Comparison of ENCODE assay signal across 9 mouse cellular contexts in the genomic region with DNA sequence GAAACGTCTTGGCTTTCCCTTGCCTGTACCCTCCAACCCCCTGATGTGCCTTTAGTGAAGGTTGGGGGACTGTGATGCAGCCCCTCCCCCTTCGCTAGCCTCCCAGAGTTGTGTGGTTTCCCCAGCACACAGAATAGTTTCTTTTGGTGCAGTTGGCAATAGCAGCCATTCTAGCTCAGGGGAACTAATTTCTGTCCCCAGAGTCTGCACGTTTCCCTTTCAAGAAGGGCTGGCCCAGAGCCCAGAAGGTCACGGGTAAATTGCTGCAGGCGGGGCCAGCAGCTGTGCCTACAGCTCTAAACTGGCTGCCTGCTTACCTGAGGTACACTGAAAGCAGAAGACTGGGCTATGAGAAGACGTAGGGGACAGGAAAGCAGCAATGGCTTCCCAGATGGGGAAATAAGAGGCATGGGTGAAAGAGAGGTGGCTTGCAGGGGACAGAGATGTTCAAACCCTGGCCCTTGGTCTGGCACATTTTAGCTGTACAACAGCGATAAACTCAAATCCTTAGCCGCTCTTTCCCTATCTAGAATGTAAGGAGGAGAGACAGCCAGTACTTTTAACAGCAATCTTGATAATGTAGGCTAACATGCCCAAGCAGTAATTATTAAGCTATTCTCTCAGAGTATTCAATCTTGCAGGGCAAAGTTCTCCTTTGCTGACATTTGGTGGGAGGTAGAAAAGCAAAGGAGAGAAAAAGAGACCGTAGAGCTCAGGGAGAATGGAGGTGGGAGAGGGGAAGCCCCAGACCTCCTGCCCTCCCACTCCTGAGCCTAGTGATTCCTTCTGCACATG. TPM values are rescaled to one million over a fixed set of nuclear protein-coding genes. Genes with fewer than 3 reads are reported as not detected.
A peak's percentile ranks its signal among the peaks of the same experiment; 100 is the strongest.
DNase-seq lines count a peak whose midpoint lies in the region; ATAC-seq and TF ChIP-seq lines count a peak whose summit lies in the region.
"Had no signal": no experiment of that assay in that cellular context is flagged by ENCODE, and none has a peak within 500 bp of the region (broad histone marks: within the 10 kb centered on the region; RNA-seq: fewer than 3 reads in every experiment).

No protein-coding gene starts in this region.

- H3K27me3 ChIP-seq in embryonic facial prominence, embryonic 14.5 days (replicated peaks; ENCODE audit: control insufficient read depth, insufficient read depth, low read length) = no peaks in the 10 kb centered on the region
- H3K27me3 ChIP-seq in heart, adult 2 months (ENCODE audit: control insufficient read depth, insufficient read depth, low read length) = no peaks in the 10 kb centered on the region
- H3K27me3 ChIP-seq in limb, embryonic 14.5 days (ENCODE audit: control insufficient read depth, insufficient read depth, low read length) = no peaks in the 10 kb centered on the region
- H3K27me3 ChIP-seq in stomach, postnatal 0 days (ENCODE audit: control insufficient read depth, insufficient read depth, low read length) = no peaks in the 10 kb centered on the region

- intact Hi-C loops in heart, adult 2 months (cut with DNase I) = loop anchor here (1.0 to 5.0 kb wide), 4 partner anchors 13 to 128 kb away; no protein-coding TSS in a partner anchor

- no peak for TF ChIP-seq CTCF in heart, adult 2 months (IDR thresholded peaks at IDR 0.05)
- no peak for TF ChIP-seq CTCF in stomach, postnatal 0 days (IDR thresholded peaks at IDR 0.05; ENCODE audit: low read depth)

- peak; percentile 66 for TF ChIP-seq EP300 in heart, adult 2 months (IDR thresholded peaks at IDR 0.05; ENCODE audit: insufficient read depth, low read depth, low read length)
- no peak for TF ChIP-seq EP300 in stomach, postnatal 0 days (optimal IDR thresholded peaks at IDR 0.05)

- peak; percentile 71 for DNase-seq in urinary bladder, postnatal 14 days (ENCODE audit: low spot score)
- no peak for DNase-seq in urinary bladder, adult 2 months (ENCODE audit: low spot score)
- DNase-seq in embryonic facial prominence, embryonic 14.5 days (ENCODE audit: low spot score) = peak; percentile 94
- peak; percentile 87 to 90 for DNase-seq in heart, adult 2 months
- peak; percentile 88 for DNase-seq in kidney, adult 11 months
- DNase-seq in limb, embryonic 14.5 days (ENCODE audit: low spot score) = peak; percentile 72
- DNase-seq in natural killer cell, adult 2 months (ENCODE audit: low spot score in 2 of 2) = peak; percentile 6 to 27
- DNase-seq in stomach, postnatal 0 days (ENCODE audit: low spot score) = peak; percentile 90

- H3K9me3 ChIP-seq in embryonic facial prominence, embryonic 14.5 days (ENCODE audit: control insufficient read depth, low read length) = no peaks in the 10 kb centered on the region
- no peaks in the 10 kb centered on the region for H3K9me3 ChIP-seq in limb, embryonic 14.5 days (ENCODE audit: control insufficient read depth, low read length)
- H3K9me3 ChIP-seq in stomach, postnatal 0 days (ENCODE audit: control insufficient read depth, low read length) = no peaks in the 10 kb centered on the region

- H3K4me3 ChIP-seq in embryonic facial prominence, embryonic 14.5 days (ENCODE audit: low read depth, low read length) = peak overlapping the region; percentile 35
- H3K4me3 ChIP-seq in heart, adult 2 months = peak overlapping the region; percentile 61
- peak overlapping the region; percentile 31 for H3K4me3 ChIP-seq in limb, embryonic 14.5 days (replicated peaks; ENCODE audit: low read length)
- H3K4me3 ChIP-seq in stomach, postnatal 0 days (ENCODE audit: low read depth, low read length) = peak overlapping the region; percentile 29

- TF ChIP-seq POLR2A in heart, adult 2 months (IDR thresholded peaks at IDR 0.05; ENCODE audit: insufficient read depth, low read depth, low read length) = peak; percentile 41; the same call in 1 of the 2 replicates
- no peak for TF ChIP-seq POLR2A in limb, embryonic 14.5 days (IDR thresholded peaks at IDR 0.05; ENCODE audit: borderline replicate concordance, extremely low read depth, insufficient read depth, insufficient read length)

- H3K27ac ChIP-seq in embryonic facial prominence, embryonic 14.5 days (replicated peaks; ENCODE audit: low read depth, low read length) = peak overlapping the region; percentile 40
- H3K27ac ChIP-seq in heart, adult 2 months = peak overlapping the region; percentile 92
- peak overlapping the region; percentile 55; the same call in 1 of the 2 replicates for H3K27ac ChIP-seq in limb, embryonic 14.5 days (replicated peaks; ENCODE audit: low read depth, low read length)
- H3K27ac ChIP-seq in stomach, postnatal 0 days (replicated peaks) = peak overlapping the region; percentile 67; the same call in 1 of the 2 replicates

- peaks cover 15% of the 10 kb centered on the region; the same call in 1 of the 2 replicates for H3K4me1 ChIP-seq in embryonic facial prominence, embryonic 14.5 days (ENCODE audit: control insufficient read depth, insufficient read depth, low read length)
- peaks cover 10% of the 10 kb centered on the region for H3K4me1 ChIP-seq in heart, adult 2 months (ENCODE audit: control insufficient read depth, insufficient read depth, low read length)
- peaks cover 20% of the 10 kb centered on the region for H3K4me1 ChIP-seq in limb, embryonic 14.5 days (ENCODE audit: control insufficient read depth, insufficient read depth, low read length)
- no peaks in the 10 kb centered on the region; the same call in 1 of the 2 replicates for H3K4me1 ChIP-seq in stomach, postnatal 0 days (replicated peaks; ENCODE audit: control insufficient read depth, insufficient read depth)

- H3K36me3 ChIP-seq in embryonic facial prominence, embryonic 14.5 days (ENCODE audit: control insufficient read depth, insufficient read depth, low read length) = no peaks in the 10 kb centered on the region
- H3K36me3 ChIP-seq in heart, adult 2 months (ENCODE audit: control insufficient read depth, insufficient read depth, low read length) = peaks cover 28% of the 10 kb centered on the region
- H3K36me3 ChIP-seq in limb, embryonic 14.5 days (ENCODE audit: control insufficient read depth, insufficient read depth, low read length) = no peaks in the 10 kb centered on the region
- H3K36me3 ChIP-seq in stomach, postnatal 0 days (ENCODE audit: control insufficient read depth, insufficient read depth, low read length) = no peaks in the 10 kb centered on the region

- 24% methylated on average over 9 of the region's 9 CpGs for WGBS in embryonic facial prominence, embryonic 14.5 days
- WGBS in heart, adult 2 months = 12% methylated on average over 9 of the region's 9 CpGs
- WGBS in limb, embryonic 14.5 days = 33% methylated on average over 9 of the region's 9 CpGs
- WGBS in stomach, postnatal 0 days = 26% methylated on average over 9 of the region's 9 CpGs

- peak; percentile 85 for ATAC-seq in embryonic facial prominence, embryonic 14.5 days (ENCODE audit: low read depth)
- peak; percentile 56 for ATAC-seq in limb, embryonic 14.5 days (ENCODE audit: low FRiP score, low read depth)
- peak; percentile 77 for ATAC-seq in stomach, postnatal 0 days (ENCODE audit: low FRiP score, low TSS enrichment)

- peak overlapping the region; percentile 63 for H3K4me2 ChIP-seq in embryonic facial prominence, embryonic 14.5 days (ENCODE audit: low read depth, low read length)
- H3K4me2 ChIP-seq in limb, embryonic 14.5 days (replicated peaks; ENCODE audit: low read depth, low read length, severe bottlenecking) = peak overlapping the region; percentile 52
- peak overlapping the region; percentile 58 for H3K4me2 ChIP-seq in stomach, postnatal 0 days (replicated peaks; ENCODE audit: low read depth)

- H3K79me2 ChIP-seq in heart, adult 2 months (replicated peaks; ENCODE audit: control insufficient read depth, insufficient read depth, low read length) = peaks cover 3% of the 10 kb centered on the region; the same call in 1 of the 2 replicates

- H3K9ac ChIP-seq in embryonic facial prominence, embryonic 14.5 days (ENCODE audit: low read depth, low read length) = peak overlapping the region; percentile 14; the same call in 1 of the 2 replicates
- H3K9ac ChIP-seq in heart, adult 2 months (ENCODE audit: low read depth, low read length) = peak overlapping the region; percentile 72
- H3K9ac ChIP-seq in limb, embryonic 14.5 days (ENCODE audit: low read depth, low read length, severe bottlenecking) = no peak overlapping the region
- peak overlapping the region; percentile 5; the same call in 1 of the 2 replicates for H3K9ac ChIP-seq in stomach, postnatal 0 days (ENCODE audit: low read length)

RNA-seq across cellular contexts. Expression of gene Lmcd1, which starts 0.9 kb away (rescaled TPM):
- polyA plus RNA-seq in urinary bladder, adult 2 months (2012; rRNA removed) = 129 and 190 TPM in 2 replicates
- polyA plus RNA-seq in embryonic facial prominence, embryonic 14.5 days (2014; fragmentation: Nextera tagmentation; extraction: Ambion mirVana) = 94.1 and 113 TPM in 2 replicates
- total RNA-seq in heart, adult 2 months (2021) = 10 to 100 TPM; 37.5 to 46.7 TPM
- polyA plus RNA-seq in heart, adult 2 months (2012; rRNA removed) = 21.2 and 29.2 TPM in 2 replicates
- 22.9 and 24.6 TPM in 2 replicates for polyA plus RNA-seq in limb, embryonic 14.5 days (2012; rRNA removed)
- polyA plus RNA-seq in limb, embryonic 14.5 days (2014; fragmentation: Nextera tagmentation; extraction: Ambion mirVana) = 32.1 and 37.4 TPM in 2 replicates
- 12.5 and 13.2 TPM in 2 replicates for polyA plus RNA-seq in stomach, postnatal 0 days (2015; fragmentation: Nextera tagmentation; extraction: Ambion mirVana)
- total RNA-seq: MEL had no signal

Comparison
In these comparisons a context has a peak if more than half of its experiments do, and no peak if none do; other contexts are left out.
1. H3K27ac ChIP-seq: peak in every context shown above with its lines; median percentile 92 in heart, adult 2 months; 67 in stomach, postnatal 0 days; 55 in limb, embryonic 14.5 days; 40 in embryonic facial prominence, embryonic 14.5 days.